Mouse (Mus musculus): ENCODE measurements at regions not wholly inside any gene's neighbourhood (a gene's known extent, or its start where the extent isn't known, plus 50 kb on each side); places are given as distances from the start of the nearest gene placed in this dataset.

DNA sequence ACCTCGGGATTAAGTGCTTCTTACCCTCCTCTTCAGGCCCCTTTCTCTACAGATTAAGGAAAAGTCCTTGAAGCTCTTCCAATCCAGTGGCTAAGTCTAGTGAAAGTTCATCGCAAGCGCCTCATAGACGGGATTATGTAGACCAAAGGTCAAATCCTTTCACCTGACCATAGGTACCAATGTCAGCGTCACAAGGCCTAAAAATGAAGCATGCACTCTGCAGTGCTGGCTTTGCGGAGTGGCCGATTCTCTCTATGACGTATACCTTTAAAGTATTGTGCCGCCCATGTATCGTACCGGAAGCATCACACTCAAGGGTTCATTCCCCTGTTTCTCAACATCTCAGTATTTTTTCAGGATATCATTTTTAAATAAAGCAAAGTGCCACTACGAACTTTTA lies 100.5 kb upstream of the Npvf start:
- TF ChIP-seq EP300 (IDR thresholded peaks at IDR 0.05) (no peak), CTCF (IDR thresholded peaks at IDR 0.05) (no peak)

Data from lung, postnatal 0 days (tissue).